Mouse (Mus musculus) liver, adult (tissue): ENCODE results near the gene Dtnbp1.

Experiments
- GATA4 ChIP-seq: IDR thresholded peaks from 2 replicates; pipeline ENCODE4 v1.6.1; 2014; ENCODE audit warnings: mild to moderate bottlenecking, low read length; ENCODE audit not compliant: insufficient replicate concordance

The Dtnbp1 gene

DNA sequence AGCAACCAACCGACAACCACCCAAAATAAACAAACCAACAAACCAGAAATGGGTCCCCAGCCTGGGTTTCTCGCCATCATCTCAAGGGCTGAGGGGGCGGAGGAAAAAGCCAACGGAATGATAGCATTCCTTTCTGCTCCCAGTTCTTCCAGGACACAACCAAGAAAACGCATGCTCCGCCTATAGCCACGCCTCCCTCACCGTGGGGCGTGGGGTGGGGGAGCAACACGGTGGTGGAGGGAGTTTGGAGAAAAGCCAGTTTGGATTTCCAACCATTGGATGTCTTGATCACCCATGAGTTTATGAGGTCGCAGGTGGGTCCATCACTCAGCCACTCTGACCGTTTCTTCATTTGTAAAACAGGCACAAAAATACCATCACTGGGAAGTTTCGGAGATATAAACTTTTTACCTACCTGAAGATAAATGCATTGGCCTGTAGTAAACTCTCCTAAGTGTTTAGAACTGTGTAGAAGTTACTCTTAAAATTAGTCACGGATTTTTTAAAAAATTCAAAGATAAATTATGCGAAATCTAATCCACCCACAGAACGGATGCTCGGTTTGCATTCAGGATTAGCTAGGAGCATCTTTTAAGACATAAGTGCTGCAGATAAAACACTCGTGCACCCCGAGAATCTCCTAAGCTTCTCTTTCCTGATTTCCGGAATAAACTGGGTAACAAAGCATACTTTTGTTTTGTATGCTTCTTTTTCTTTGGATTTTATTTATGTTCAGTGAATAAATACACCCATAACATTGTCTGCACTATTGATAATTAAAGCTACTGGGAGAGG is 21.6 kb upstream of the Dtnbp1 start:
- TF ChIP-seq GATA4 = no peak

DNA sequence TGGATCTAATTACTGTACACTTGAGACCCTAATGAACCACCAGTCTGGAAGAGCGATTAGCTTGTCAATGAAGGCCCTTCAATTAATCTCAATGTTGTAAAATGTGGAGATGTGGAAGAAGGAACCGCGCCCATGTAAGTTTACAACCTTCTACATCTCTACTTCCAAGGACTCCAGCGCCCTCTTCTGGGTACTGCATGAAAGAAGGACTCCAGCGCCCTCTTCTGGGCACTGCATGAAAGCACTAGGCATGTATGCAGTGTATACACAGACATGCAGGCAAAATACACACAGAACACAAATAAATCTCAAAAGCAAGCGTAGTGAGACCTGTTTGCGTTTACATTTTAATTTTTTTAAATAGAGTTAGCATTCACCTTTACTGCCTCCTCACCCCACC is 6.2 kb upstream of the Dtnbp1 start:
- no peak for TF ChIP-seq GATA4

DNA sequence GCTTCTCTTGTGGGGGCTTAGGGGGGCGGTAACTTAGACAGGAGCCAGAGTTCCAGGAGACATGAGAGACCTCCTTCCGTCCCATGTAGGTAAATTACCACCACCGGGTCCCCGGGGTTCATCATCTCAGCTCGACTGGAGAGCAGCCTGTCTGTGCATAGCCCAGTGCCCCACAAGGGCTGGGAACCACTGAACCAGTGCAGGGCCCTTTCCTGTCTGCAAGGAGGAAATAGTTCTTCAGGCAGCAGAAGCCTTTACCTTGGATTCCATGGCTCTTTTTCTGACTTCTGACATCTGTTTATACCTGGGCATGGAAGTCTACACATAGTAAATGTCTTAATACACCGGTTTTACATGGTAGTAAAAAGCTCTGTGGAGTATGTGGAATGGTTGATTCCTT is 5.8 kb upstream of the Dtnbp1 start:
- TF ChIP-seq GATA4 = no peak

DNA sequence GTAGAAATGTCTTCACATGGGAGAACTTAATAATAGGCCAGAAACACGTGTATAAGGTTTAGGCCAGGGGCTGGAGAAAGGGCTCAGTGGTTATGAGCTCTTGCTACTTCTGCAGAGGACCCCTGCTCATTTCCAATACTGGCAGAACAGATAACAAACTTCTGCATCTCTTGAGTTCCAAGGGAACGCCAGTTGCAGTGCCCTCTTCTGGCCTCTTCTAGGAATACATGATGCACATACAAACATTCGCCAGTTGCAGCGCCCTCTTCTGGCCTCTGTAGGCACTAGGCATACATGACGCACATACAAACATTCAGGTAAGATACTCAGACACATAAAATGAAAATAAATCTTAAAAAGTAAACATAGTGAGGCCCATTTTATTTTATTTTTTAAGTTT is 4.5 kb upstream of the Dtnbp1 start:
- no peak for TF ChIP-seq GATA4

DNA sequence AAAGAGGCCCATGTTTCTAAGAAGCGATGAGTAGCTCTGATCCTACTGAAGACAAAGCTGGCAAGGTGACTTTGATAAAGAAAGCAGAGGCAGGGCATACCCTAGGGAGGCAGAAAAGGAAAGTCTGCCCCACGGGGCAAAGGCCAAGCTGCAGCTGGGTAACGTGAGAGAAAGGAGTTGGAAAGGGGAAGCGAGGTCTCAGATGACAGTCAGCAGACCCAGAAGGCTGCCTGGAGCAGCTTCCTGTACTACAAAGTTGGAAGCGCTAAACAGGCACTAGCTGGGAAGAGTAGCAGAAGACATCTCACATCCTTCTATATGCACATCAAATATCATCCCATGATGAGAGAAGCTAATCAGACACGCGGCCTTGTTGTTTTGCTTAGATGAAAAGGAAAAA is 3.9 kb upstream of the Dtnbp1 start:
- TF ChIP-seq GATA4 = no peak

DNA sequence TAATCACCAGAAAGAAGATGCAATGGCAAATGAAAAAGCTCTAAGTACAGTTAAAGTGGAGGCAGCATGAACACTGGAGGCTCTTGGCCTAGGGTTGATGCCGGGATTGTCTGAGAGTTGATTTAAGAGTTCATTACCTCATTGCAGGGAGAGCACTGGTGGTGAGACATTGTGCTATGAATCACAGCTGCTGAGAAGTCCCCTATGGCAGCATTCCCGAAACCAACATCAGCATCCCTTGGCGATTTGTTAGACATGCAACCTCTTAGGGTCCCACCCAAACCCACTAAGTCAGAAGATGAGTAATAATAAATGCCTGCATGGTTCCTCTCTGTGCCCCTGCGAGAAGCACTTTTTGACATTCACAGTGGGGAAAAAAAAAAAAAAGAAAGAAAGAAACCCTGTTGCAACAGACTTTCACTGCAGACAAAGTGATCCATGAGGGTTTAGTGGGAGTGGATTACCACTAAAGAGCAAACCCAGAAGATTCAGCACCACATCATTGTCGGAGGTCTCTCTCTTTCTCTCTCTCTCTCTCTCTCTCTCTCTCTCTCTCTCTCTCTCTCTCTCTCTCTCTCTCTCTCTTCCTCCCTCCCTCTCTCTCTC is 3.1 kb upstream of the Dtnbp1 start:
- TF ChIP-seq GATA4 = no peak

DNA sequence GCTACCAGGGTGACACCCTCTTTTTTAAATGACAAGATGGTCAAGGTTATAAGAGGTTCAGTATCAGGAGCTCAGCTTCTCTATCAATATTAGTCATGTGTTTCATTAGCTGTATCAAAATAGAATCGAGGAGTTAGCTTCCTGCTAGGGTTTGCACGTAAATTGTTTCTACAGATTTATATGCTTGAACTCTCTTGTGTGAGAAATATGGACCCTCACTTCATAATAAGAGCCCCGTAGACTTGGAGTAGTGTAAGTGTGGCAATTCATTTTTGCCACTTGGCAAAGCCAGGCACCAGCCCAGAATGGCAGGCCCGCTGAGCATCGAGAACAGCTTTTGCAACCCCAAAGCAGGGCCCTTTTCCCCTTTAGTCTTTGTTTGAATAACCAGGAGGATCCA is 1.1 kb upstream of the Dtnbp1 start:
- no peak for TF ChIP-seq GATA4

DNA sequence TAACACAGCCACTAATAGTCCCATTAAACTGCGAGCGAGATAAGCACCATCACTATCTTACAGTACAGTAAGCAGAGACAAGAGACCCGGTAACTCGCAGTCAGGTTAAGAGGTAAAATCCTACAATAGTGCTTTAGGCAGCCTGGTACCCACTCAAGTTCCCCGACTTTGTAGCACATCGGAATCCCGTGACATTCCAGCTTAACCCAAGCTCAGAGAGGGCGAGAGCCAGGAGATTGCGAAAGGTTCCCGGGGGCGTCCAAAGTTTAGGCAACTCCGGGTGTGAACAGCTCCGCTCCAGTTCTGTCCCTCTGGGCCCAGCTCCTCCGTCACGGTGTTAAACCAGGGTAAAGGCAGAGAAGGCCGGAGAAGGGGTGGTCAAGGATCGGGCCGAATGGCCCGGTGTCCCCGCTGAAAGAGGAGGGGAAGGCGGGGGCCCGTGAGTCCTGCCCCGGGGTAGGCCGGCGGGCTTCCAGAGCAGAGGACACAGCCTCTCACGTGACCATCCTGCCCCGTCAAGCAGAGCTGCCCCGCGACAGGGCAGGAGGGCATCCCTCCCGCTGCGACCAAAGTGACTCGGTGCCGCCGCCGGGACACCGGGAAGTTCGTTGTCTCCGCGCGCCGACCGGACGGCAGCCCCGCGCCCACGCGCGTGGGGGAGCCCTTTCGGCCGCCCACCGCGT is 578 bp downstream of the Dtnbp1 start:
- no peak for TF ChIP-seq GATA4

DNA sequence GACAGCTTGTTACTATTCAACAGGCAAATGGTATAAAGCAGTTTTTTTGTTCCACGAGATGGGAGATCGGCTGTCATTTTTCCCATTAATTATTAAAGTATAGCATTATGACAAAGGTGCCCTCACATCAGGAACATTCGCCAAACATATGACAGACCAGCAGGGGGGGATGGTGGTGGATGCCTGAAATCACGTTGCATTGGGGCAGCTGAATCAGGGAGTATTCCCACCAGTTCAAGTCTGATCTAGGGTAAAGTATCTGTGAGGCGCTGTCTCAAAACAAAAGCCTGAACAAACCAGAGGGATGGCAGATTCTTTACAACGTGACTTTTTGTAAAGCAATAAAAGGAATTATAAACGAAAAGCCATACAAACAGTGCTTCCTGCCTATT is 1.1 kb downstream of the Dtnbp1 start:
- no peak for TF ChIP-seq GATA4

DNA sequence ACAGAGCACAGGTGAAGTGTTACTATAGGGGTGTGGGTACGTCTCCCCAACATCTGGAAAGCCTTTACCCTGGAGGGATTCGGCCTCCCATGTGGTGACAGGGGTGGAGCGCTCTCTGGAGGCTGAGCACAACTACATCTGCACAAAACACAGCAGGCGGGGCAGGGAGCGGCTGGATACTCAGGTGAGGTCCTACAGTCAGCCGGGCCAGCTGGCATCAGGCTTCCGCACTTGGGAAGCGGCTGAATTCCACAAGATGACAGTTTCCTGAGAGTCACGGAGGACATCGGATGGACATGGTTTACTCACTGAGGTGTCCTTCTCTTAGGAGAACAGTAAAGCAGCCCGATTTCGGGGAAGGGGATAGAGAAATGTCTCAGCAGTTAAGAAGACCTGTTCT is 2.7 kb downstream of the Dtnbp1 start:
- TF ChIP-seq GATA4 = no peak

DNA sequence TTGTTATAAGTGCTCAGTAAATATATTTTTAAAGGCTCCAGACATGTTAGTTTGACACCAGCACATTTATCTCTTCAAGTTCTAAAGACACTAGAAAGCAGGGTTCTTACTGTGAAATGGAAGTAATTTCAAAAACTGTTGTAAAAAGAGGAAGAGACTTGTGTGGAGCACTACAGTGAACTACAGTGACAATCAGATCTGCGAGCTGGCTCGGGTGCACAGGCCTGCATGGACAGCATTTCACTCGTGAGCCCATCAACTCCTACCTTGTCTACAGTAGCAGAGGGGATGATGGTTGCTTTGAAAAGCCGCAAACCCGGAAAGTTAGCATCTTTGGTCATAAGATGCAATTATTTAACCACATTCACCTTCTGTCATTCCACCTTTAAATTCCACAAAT is 5.6 kb downstream of the Dtnbp1 start:
- no peak for TF ChIP-seq GATA4

DNA sequence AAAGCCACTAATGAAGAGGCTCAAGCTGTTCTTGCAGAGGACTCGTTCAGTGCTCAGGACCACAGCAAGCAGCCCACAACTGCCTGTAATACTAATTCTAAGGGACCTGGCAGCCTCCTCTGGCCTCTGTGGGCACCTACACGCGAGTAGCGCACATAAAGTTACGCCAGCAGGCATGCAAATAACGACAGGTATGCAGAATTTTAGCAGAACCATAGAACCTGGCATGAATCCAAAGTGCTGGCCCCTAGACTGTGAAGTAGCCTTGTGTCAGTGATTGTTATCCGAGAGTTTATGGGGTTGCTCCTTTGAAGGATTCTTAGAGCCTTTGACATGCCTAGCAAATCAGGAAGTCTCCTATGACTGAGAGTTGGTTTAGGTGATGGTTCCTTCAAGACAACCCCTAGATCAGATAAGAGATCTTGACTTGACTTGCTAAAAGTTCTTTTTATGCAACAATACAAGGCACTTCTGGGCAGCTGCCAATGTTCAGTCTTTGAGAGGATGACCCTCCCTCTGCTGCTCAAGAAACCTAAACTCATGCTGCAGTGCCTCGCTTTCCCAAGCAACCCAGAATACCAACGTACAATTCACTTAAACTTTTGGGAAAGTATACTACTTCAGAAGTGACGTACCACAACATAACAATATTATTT is 9.3 kb downstream of the Dtnbp1 start:
- TF ChIP-seq GATA4 = no peak

DNA sequence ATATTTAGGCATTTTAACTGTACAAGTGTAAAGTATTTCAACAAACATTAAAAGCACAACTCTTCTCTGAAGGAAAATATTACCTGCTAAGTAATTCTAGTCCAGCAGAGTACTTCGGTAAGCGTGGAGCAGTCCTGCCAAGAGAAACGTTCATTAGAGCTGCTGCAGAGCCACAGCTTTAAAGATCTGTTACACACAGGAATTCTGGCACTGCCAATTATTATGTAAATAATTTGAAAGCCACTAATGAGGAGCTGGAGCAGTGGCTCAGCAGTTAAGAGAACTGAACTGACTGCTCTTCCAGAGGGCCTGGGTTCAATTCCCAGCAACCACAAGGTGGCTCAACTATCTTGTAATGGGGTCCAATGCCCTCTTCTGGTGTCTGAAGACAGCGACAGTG is 10.0 kb downstream of the Dtnbp1 start:
- TF ChIP-seq GATA4 = no peak

DNA sequence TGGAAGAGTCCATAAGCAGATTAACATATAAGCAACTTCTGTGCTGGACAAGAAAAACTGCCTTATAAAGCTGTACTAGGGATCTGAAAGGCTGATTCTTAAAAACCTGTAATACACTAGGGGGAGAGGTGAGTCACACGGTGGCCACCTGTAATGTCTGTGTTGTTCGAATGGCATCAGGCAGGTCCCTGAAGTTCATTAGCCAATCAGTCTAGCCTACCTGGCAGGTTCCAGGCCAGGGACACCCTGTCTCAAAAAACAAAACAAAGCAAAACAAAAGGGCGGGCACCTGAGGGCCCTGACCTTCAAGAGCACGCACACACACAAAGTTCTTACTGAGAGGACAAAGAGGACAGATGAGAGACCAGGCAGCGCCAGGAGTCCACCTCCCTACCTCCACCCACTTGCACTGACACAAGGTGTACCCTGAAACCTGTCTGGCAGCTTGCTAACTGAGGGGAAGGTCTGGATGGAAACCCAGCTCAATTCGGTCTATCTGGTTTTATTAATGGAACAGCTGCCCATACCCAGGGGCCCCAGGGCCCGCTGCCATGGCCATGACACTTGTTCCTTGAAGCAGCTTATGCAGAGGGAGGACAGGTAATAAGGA is 11.8 kb downstream of the Dtnbp1 start:
- no peak for TF ChIP-seq GATA4

DNA sequence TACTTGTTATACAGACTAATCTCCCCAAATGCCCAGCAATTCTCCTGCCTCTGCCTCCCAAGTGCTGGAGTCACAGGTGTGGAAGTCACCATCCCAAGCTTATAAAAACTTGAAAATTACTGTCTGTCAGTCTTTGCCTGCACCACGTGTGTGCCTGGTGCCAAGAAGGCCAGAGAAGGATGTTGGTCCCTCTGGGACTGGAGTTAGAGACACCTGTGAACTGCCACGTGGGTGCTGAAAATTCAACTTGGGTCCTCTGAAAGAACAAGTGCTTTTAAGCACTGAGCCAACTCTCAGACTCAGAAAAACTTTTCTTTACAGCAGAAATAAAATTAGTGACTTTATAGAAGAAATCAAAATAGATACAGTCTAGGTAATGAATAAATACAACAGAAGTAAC is 15.6 kb downstream of the Dtnbp1 start:
- no peak for TF ChIP-seq GATA4

DNA sequence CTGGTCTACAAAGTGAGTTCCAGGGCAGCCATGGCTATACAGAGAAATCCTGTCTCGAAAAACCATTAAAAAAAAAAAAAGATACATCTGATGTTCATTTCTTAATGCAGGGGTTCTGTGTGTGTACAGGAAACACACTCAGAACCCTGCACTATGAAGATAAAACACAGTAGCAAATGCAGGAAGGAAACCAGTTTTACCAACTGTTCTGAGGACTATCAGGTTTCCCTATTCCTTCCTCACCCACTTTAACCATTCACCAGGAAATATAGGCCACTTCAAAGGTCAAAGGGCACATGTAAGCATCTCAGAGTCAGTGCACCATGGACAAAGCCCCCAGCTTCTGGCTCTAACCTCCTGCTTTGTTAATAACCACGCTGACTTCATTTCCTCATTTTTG is 16.6 kb downstream of the Dtnbp1 start:
- no peak for TF ChIP-seq GATA4
